Mouse (Mus musculus): ENCODE measurements at regions not wholly inside any gene's neighbourhood (a gene's known extent, or its start where the extent isn't known, plus 50 kb on each side); places are given as distances from the start of the nearest gene placed in this dataset.

- no peak for DNase-seq
Measured at GRCm38 (mm10) chr6:74033811-74034210, 564.3 kb upstream of the 4931417E11Rik start.

- DNase-seq = no peak
Measured at GRCm38 (mm10) chr6:74017107-74017506, 547.6 kb upstream of the 4931417E11Rik start.

- peak; percentile 17 for DNase-seq
Measured at GRCm38 (mm10) chr6:73981742-73982141, 512.3 kb upstream of the 4931417E11Rik start.

- DNase-seq = no peak
Measured at GRCm38 (mm10) chr6:73949934-73950293, 480.4 kb upstream of the 4931417E11Rik start.

GRCm38 (mm10) chr6:73949121-73949933 lies 479.9 kb upstream of the 4931417E11Rik start:
- DNase-seq = no peak

- DNase-seq = no peak
Measured at GRCm38 (mm10) chr6:73913426-73914404, 444.2 kb upstream of the 4931417E11Rik start.

- DNase-seq = no peak
Measured at GRCm38 (mm10) chr6:73889144-73889795, 419.8 kb upstream of the 4931417E11Rik start.

GRCm38 (mm10) chr6:73878662-73879061 lies 409.2 kb upstream of the 4931417E11Rik start:
- DNase-seq = no peak

- DNase-seq = no peak
Measured at GRCm38 (mm10) chr6:73868683-73869082, 399.2 kb upstream of the 4931417E11Rik start.

All from layer of hippocampus, adult 9-11 months (tissue).